20 mouse cellular contexts compared by ENCODE assay signal in genomic region chr3:97800657-97801056, GRCm38 (mm10).
A peak's percentile ranks its signal among the peaks of the same experiment; 100 is the strongest.
DNase-seq lines count a peak whose midpoint lies in the region; ATAC-seq lines count a peak whose summit lies in the region.
"Had no signal": no experiment of that assay in that cellular context is flagged by ENCODE, and none has a peak within 500 bp of the region (broad histone marks: within the 10 kb centered on the region; RNA-seq: fewer than 3 reads in every experiment).

No protein-coding gene starts in this region.

- DNase-seq in heart, embryonic 10.5 days (ENCODE audit: low spot score), result no peak
- no peak for DNase-seq in heart, postnatal 36 days
- peak; percentile 32 for DNase-seq in intestine, embryonic 14.5 days (ENCODE audit: low spot score)
- peak; percentile 15 for DNase-seq in A20 (ENCODE audit: low read depth, low spot score)
- DNase-seq in embryonic facial prominence, embryonic 14.5 days (ENCODE audit: low spot score), result peak; percentile 48
- no peak for DNase-seq in spleen, postnatal 4 days (ENCODE audit: low spot score in 2 of 2)
- DNase-seq: cerebellum, postnatal 10 days; kidney, postnatal 14 days; liver, postnatal 0 days; retina, postnatal 1 day; thymus, adult 18-20 months had no signal

- peaks cover 71% of the 10 kb centered on the region for H3K4me1 ChIP-seq in heart, embryonic 10.5 days
- H3K4me1 ChIP-seq in intestine, embryonic 14.5 days (replicated peaks; ENCODE audit: control insufficient read depth, insufficient read depth, low read length), result 0 out of 2 replicates have a peak, but pooled peaks cover 2% of the 10 kb centered on the region
- H3K4me1 ChIP-seq in intestine, embryonic 15.5 days (replicated peaks), result 0 out of 2 replicates have a peak, but pooled peaks cover 5% of the 10 kb centered on the region
- no peaks in the 10 kb centered on the region for H3K4me1 ChIP-seq in embryonic facial prominence, embryonic 14.5 days (ENCODE audit: control insufficient read depth, insufficient read depth, low read length)
- no peaks in the 10 kb centered on the region; the same call in 1 of the 2 replicates for H3K4me1 ChIP-seq in liver, embryonic 12.5 days

- no peaks in the 10 kb centered on the region for H3K27me3 ChIP-seq in heart, embryonic 10.5 days (ENCODE audit: insufficient read depth, poor library complexity, severe bottlenecking)
- no peaks in the 10 kb centered on the region for H3K27me3 ChIP-seq in intestine, embryonic 14.5 days (replicated peaks; ENCODE audit: control insufficient read depth, insufficient read depth, low read length)
- H3K27me3 ChIP-seq in intestine, embryonic 15.5 days (replicated peaks), result no peaks in the 10 kb centered on the region
- no peaks in the 10 kb centered on the region for H3K27me3 ChIP-seq in embryonic facial prominence, embryonic 14.5 days (replicated peaks; ENCODE audit: control insufficient read depth, insufficient read depth, low read length)
- H3K27me3 ChIP-seq in liver, embryonic 12.5 days (replicated peaks), result no peaks in the 10 kb centered on the region
- H3K27me3 ChIP-seq: limb, embryonic 12.5 days; neural tube, embryonic 15.5 days had no signal

- intact Hi-C loops in heart, postnatal 36 days (cut with DNase I), result no loop called here

- peak overlapping the region; percentile 36; the same call in 1 of the 2 replicates for H3K27ac ChIP-seq in heart, embryonic 10.5 days
- H3K27ac ChIP-seq in intestine, embryonic 14.5 days (ENCODE audit: low read depth), result no peak overlapping the region
- H3K27ac ChIP-seq in intestine, embryonic 15.5 days, result no peak overlapping the region
- H3K27ac ChIP-seq in embryonic facial prominence, embryonic 14.5 days (replicated peaks; ENCODE audit: low read depth, low read length), result 0 out of 2 replicates have a peak overlapping the region, but pooled peaks have one; percentile 6
- no peak overlapping the region for H3K27ac ChIP-seq in liver, embryonic 12.5 days
- H3K27ac ChIP-seq: limb, embryonic 12.5 days; macrophage; neural tube, embryonic 15.5 days had no signal

- no peak overlapping the region for H3K4me3 ChIP-seq in heart, embryonic 10.5 days
- no peak overlapping the region for H3K4me3 ChIP-seq in intestine, embryonic 14.5 days (ENCODE audit: low read depth, low read length)
- no peak overlapping the region for H3K4me3 ChIP-seq in intestine, embryonic 15.5 days (replicated peaks)
- no peak overlapping the region for H3K4me3 ChIP-seq in embryonic facial prominence, embryonic 14.5 days (ENCODE audit: low read depth, low read length)
- H3K4me3 ChIP-seq in liver, embryonic 12.5 days, result no peak overlapping the region
- H3K4me3 ChIP-seq: limb, embryonic 12.5 days; neural tube, embryonic 15.5 days had no signal

- WGBS in heart, embryonic 10.5 days, result 86% methylated on average over 5 of the region's 5 CpGs
- WGBS in intestine, embryonic 14.5 days, result 78% methylated on average over 5 of the region's 5 CpGs
- WGBS in intestine, embryonic 15.5 days, result 81% methylated on average over 5 of the region's 5 CpGs
- 72% methylated on average over 5 of the region's 5 CpGs for WGBS in embryonic facial prominence, embryonic 14.5 days
- WGBS in liver, embryonic 12.5 days (ENCODE audit: insufficient replicate concordance), result 67% methylated on average over 5 of the region's 5 CpGs

- no peak for ATAC-seq in intestine, embryonic 14.5 days (replicated peaks; ENCODE audit: low FRiP score, low TSS enrichment, low read depth)
- ATAC-seq in intestine, embryonic 15.5 days, result no peak
- ATAC-seq in embryonic facial prominence, embryonic 14.5 days (ENCODE audit: low read depth), result no peak
- ATAC-seq in liver, embryonic 12.5 days, result no peak
- ATAC-seq: forebrain, embryonic 16.5 days; intestine, postnatal 0 days; liver, postnatal 0 days had no signal

- H3K9me3 ChIP-seq in heart, embryonic 10.5 days, result no peaks in the 10 kb centered on the region
- H3K9me3 ChIP-seq in intestine, embryonic 14.5 days (ENCODE audit: control insufficient read depth, low read length), result no peaks in the 10 kb centered on the region
- H3K9me3 ChIP-seq in intestine, embryonic 15.5 days, result no peaks in the 10 kb centered on the region
- H3K9me3 ChIP-seq in embryonic facial prominence, embryonic 14.5 days (ENCODE audit: control insufficient read depth, low read length), result no peaks in the 10 kb centered on the region
- no peaks in the 10 kb centered on the region for H3K9me3 ChIP-seq in liver, embryonic 12.5 days (replicated peaks)
- H3K9me3 ChIP-seq: G1E; limb, embryonic 12.5 days; neural tube, embryonic 15.5 days had no signal

- H3K9ac ChIP-seq in intestine, embryonic 14.5 days (ENCODE audit: low read length), result no peak overlapping the region
- H3K9ac ChIP-seq in intestine, embryonic 15.5 days, result no peak overlapping the region
- no peak overlapping the region for H3K9ac ChIP-seq in embryonic facial prominence, embryonic 14.5 days (ENCODE audit: low read depth, low read length)
- no peak overlapping the region for H3K9ac ChIP-seq in liver, embryonic 12.5 days
- H3K9ac ChIP-seq: limb, embryonic 12.5 days; liver, postnatal 0 days; neural tube, embryonic 15.5 days had no signal

- 0 out of 2 replicates have a peak, but pooled peaks cover 2% of the 10 kb centered on the region for H3K36me3 ChIP-seq in heart, embryonic 10.5 days
- H3K36me3 ChIP-seq in intestine, embryonic 14.5 days (ENCODE audit: control insufficient read depth, insufficient read depth, low read length), result no peaks in the 10 kb centered on the region
- H3K36me3 ChIP-seq in intestine, embryonic 15.5 days, result no peaks in the 10 kb centered on the region
- H3K36me3 ChIP-seq in embryonic facial prominence, embryonic 14.5 days (ENCODE audit: control insufficient read depth, insufficient read depth, low read length), result no peaks in the 10 kb centered on the region
- H3K36me3 ChIP-seq in liver, embryonic 12.5 days, result no peaks in the 10 kb centered on the region
- H3K36me3 ChIP-seq: G1E; limb, embryonic 12.5 days; neural tube, embryonic 15.5 days had no signal

- no peak overlapping the region for H3K4me2 ChIP-seq in intestine, embryonic 14.5 days (ENCODE audit: low read length)
- H3K4me2 ChIP-seq in intestine, embryonic 15.5 days (replicated peaks), result no peak overlapping the region
- no peak overlapping the region for H3K4me2 ChIP-seq in embryonic facial prominence, embryonic 14.5 days (ENCODE audit: low read depth, low read length)
- no peak overlapping the region for H3K4me2 ChIP-seq in liver, embryonic 12.5 days
- H3K4me2 ChIP-seq: limb, embryonic 12.5 days; midbrain, embryonic 11.5 days; neural tube, embryonic 15.5 days had no signal

Comparison
In these comparisons a context has a peak if more than half of its experiments do, and no peak if none do; other contexts are left out.
1. DNase-seq: peak in intestine, embryonic 14.5 days (single experiment), A20 (single experiment) and embryonic facial prominence, embryonic 14.5 days (single experiment); none in heart, embryonic 10.5 days (single experiment), heart, postnatal 36 days (0 of 2) and spleen, postnatal 4 days (0 of 2).
2. H3K27ac ChIP-seq: peak in heart, embryonic 10.5 days (single experiment) and embryonic facial prominence, embryonic 14.5 days (single experiment); none in intestine, embryonic 14.5 days (single experiment), intestine, embryonic 15.5 days (single experiment) and liver, embryonic 12.5 days (single experiment).